Mouse (Mus musculus): ENCODE measurements around the gene Rnf32. TPM values are rescaled to one million over a fixed set of nuclear protein-coding genes. Genes with fewer than 3 reads are reported as not detected.
A peak's percentile ranks its signal among the peaks of the same experiment; 100 is the strongest.

Rnf32 gene
- polyA plus RNA-seq, 1 experiment from 2014 or later, result 2.0 TPM

DNA sequence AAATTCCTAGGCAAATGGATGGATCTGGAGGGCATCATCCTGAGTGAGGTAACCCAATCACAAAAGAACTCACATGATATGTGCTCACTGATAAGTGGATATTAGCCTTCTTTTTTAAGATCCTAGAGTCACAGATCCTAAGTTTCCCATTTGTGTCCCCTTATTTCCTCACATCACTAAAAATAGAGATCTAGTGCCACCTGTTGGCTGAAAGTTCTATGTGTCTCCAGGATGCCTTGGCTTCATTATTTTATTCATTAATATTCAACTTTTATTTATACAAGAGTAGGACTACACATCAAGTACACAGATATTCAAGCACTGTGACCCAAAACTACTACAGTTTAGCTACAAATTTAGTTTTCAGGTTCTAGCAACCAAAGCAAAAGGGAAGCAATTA, 79.0 kb downstream of the Rnf32 start:
- DNase-seq (ENCODE audit: low spot score), result no peak
- no peaks in the 10 kb centered on the region for H3K4me1 ChIP-seq (replicated peaks; ENCODE audit: control insufficient read depth, insufficient read depth)
- TF ChIP-seq CTCF (IDR thresholded peaks at IDR 0.05; ENCODE audit: low read depth) (peak; percentile 66), EP300 (optimal IDR thresholded peaks at IDR 0.05) (no peak)
- H3K9ac ChIP-seq (ENCODE audit: low read length), result no peak overlapping the region
- no peak overlapping the region for H3K4me2 ChIP-seq (replicated peaks; ENCODE audit: low read depth)
- no peaks in the 10 kb centered on the region for H3K9me3 ChIP-seq (ENCODE audit: control insufficient read depth, low read length)
- ATAC-seq (ENCODE audit: low FRiP score, low TSS enrichment), result no peak
- no peak overlapping the region for H3K4me3 ChIP-seq (ENCODE audit: low read depth, low read length)
- H3K27ac ChIP-seq (replicated peaks), result no peak overlapping the region
- no peaks in the 10 kb centered on the region for H3K27me3 ChIP-seq (ENCODE audit: control insufficient read depth, insufficient read depth, low read length)
- H3K36me3 ChIP-seq (ENCODE audit: control insufficient read depth, insufficient read depth, low read length), result no peaks in the 10 kb centered on the region

Other genes starting within 250 kb of the Rnf32 start
- gene Lmbr1, start 182.4 kb downstream of the Rnf32 start, polyA plus RNA-seq (2015; fragmentation: Nextera tagmentation; extraction: Ambion mirVana), result 12.2 and 13.0 TPM in 2 replicates
- gene Nom1, start 238.7 kb downstream of the Rnf32 start, polyA plus RNA-seq (2015; fragmentation: Nextera tagmentation; extraction: Ambion mirVana), result 16.4 and 16.5 TPM in 2 replicates

Data from stomach, postnatal 0 days (tissue).